Mouse (Mus musculus) myocyte (in vitro differentiated cells): ENCODE measurements around the gene Gm6588. TPM values are rescaled to one million over a fixed set of nuclear protein-coding genes. Genes with fewer than 3 reads are reported as not detected.

Experiments
- H3K27me3 ChIP-seq: one replicate; pipeline ENCODE4 v1.6.1; 2011; ENCODE audit not compliant: control insufficient read depth, insufficient read depth, insufficient read length
- H3K36me3 ChIP-seq: one replicate; pipeline ENCODE4 v1.6.1; 2011; ENCODE audit not compliant: control insufficient read depth, insufficient read depth
- H3K4me2 ChIP-seq: one replicate; pipeline ENCODE4 v1.6.1; 2011; ENCODE audit warnings: low read depth, control low read depth
- H3K4me3 ChIP-seq: one replicate; pipeline ENCODE4 v1.5.1; 2011; ENCODE audit warnings: mild to moderate bottlenecking, control low read depth, moderate library complexity
- H3K79me2 ChIP-seq: one replicate; pipeline ENCODE4 v1.6.1; 2011; ENCODE audit not compliant: control insufficient read depth, insufficient read depth
- H3ac ChIP-seq: one replicate; pipeline ENCODE4 v1.6.1; 2011; ENCODE audit not compliant: control insufficient read depth, insufficient read length
- CEBPB ChIP-seq: IDR thresholded peaks from 2 replicates; pipeline ENCODE4 v1.6.1; 2011; ENCODE audit warnings: mild to moderate bottlenecking, moderate library complexity; ENCODE audit not compliant: poor library complexity, insufficient read depth, severe bottlenecking
- E2F4 ChIP-seq: IDR thresholded peaks from one replicate; pipeline ENCODE4 v1.6.1; 2011; ENCODE audit warnings: mild to moderate bottlenecking, control low read depth, moderate library complexity; ENCODE audit not compliant: insufficient read depth
- MAX ChIP-seq: IDR thresholded peaks from one replicate; pipeline ENCODE4 v1.6.1; 2011; ENCODE audit warnings: low read depth, mild to moderate bottlenecking, control low read depth
- MYOD1 ChIP-seq, 3 experiments: IDR thresholded peaks; one replicate each; pipeline ENCODE4 v1.6.1; 2011; ENCODE audit warnings: control low read depth in 2 of 3, low read depth in 2 of 3, mild to moderate bottlenecking in 2 of 3, moderate library complexity in 1 of 3; ENCODE audit not compliant: insufficient read length in 2 of 3, control insufficient read depth in 1 of 3
- MYOG ChIP-seq, 3 experiments: IDR thresholded peaks; one replicate each; pipeline ENCODE4 v1.6.1; 2011; ENCODE audit warnings: control low read depth in 2 of 3, low read depth in 2 of 3, mild to moderate bottlenecking in 2 of 3; ENCODE audit not compliant: insufficient read length in 2 of 3, control insufficient read depth in 1 of 3, insufficient read depth in 1 of 3
- POLR2A ChIP-seq: IDR thresholded peaks from one replicate; pipeline ENCODE4 v1.6.1; 2011; ENCODE audit warnings: low read depth, mild to moderate bottlenecking, control low read depth, moderate library complexity; ENCODE audit not compliant: insufficient read length
- POLR2AphosphoS2 ChIP-seq: IDR thresholded peaks from one replicate; pipeline ENCODE4 v1.6.1; 2011; ENCODE audit warnings: low read depth, control low read depth; ENCODE audit not compliant: insufficient read length
- REST ChIP-seq: IDR thresholded peaks from one replicate; pipeline ENCODE4 v1.6.1; 2011; ENCODE audit warnings: mild to moderate bottlenecking, control low read depth, moderate library complexity; ENCODE audit not compliant: insufficient read depth, insufficient read length
- SRF ChIP-seq: IDR thresholded peaks from one replicate; pipeline ENCODE4 v1.6.1; 2011; ENCODE audit warnings: low read depth; ENCODE audit not compliant: control insufficient read depth, insufficient read length
- TCF12 ChIP-seq: IDR thresholded peaks from one replicate; pipeline ENCODE4 v1.6.1; 2011; ENCODE audit warnings: mild to moderate bottlenecking, control low read depth; ENCODE audit not compliant: poor library complexity, insufficient read depth, severe bottlenecking
- TCF3 ChIP-seq: IDR thresholded peaks from one replicate; pipeline ENCODE4 v1.6.1; 2011; ENCODE audit warnings: low read depth, control low read depth; ENCODE audit not compliant: insufficient read length
- USF1 ChIP-seq: IDR thresholded peaks from one replicate; pipeline ENCODE4 v1.6.1; 2011; ENCODE audit warnings: low read depth, mild to moderate bottlenecking, control low read depth, moderate library complexity
- polyA plus RNA-seq: library from polyadenylated mRNA; unstranded; fragments of >200 nt; fragmentation: generic; extraction: Trizol; gene quantifications from one replicate; pipeline ENCODE4 v1.2.1, GENCODE M21; 2012; ENCODE audit warnings: missing spikeins

Gm6588 gene
- polyA plus RNA-seq, 1 experiment: not detected

DNA sequence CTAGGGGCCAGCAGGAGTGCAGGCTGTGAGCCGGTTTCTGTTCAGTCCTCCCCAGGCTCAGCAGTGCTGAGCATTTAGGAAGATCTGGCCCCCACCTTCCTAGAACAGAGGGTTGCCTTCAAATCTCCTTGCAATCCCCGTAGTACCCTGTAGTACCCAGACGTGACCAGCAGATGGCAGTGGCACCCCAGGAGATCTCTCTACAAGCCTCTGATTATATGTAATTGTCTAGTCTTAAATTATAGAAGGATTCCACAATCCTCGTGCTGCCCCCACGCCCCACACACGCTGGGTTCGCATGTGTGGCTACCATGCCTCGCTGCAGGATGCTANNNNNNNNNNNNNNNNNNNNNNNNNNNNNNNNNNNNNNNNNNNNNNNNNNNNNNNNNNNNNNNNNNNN, 16.2 kb upstream of the Gm6588 start:
- Histone ChIP-seq H3K27me3 (peaks cover 59% of the 10 kb centered on the region), H3ac (no peak overlapping the region), H3K4me3 (no peak overlapping the region), H3K79me2 (no peaks in the 10 kb centered on the region), H3K4me2 (no peak overlapping the region), H3K36me3 (no peaks in the 10 kb centered on the region)
- TF ChIP-seq POLR2A (no peak), TCF3 (no peak), SRF (no peak), E2F4 (no peak), TCF12 (no peak), REST (no peak), POLR2AphosphoS2 (no peak), MYOG (IDR thresholded peaks at IDR 0.05; ENCODE audit: control insufficient read depth in 1 of 3, insufficient read depth in 1 of 3, insufficient read length in 2 of 3, low read depth in 2 of 3) (no peak), CEBPB (no peak)

DNA sequence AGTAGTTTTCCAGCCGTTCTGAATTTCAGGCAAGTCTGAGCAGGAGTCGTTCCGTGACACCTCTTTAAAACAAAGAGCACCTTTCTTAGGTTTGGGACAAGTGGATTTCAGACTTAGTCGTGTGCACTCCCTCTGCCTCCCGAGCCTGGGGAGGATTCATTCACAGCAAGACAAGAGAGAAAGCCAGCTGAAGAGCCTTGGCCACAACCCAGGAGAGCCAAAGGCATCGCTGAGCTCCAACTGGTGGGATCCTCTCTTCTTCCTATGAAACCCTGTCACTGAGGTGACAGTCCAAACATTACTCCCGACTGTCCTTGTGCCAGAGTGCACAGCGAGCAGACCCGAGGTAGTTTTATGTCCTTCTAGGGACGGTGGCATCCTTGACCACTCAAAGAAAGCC, 10.7 kb upstream of the Gm6588 start:
- no peak overlapping the region for H3K4me2 ChIP-seq
- H3K36me3 ChIP-seq: no peaks in the 10 kb centered on the region
- H3K4me3 ChIP-seq: no peak overlapping the region
- H3K27me3 ChIP-seq: peaks cover 73% of the 10 kb centered on the region
- TF ChIP-seq MAX: no peak
- no peak for TF ChIP-seq USF1
- TF ChIP-seq TCF3: no peak
- no peak for TF ChIP-seq REST
- no peak for TF ChIP-seq SRF
- TF ChIP-seq MYOD1 (IDR thresholded peaks at IDR 0.05; ENCODE audit: control insufficient read depth in 1 of 3, insufficient read length in 2 of 3, low read depth in 2 of 3): no peak
- no peak for TF ChIP-seq MYOG (IDR thresholded peaks at IDR 0.05; ENCODE audit: control insufficient read depth in 1 of 3, insufficient read depth in 1 of 3, insufficient read length in 2 of 3, low read depth in 2 of 3)
- no peak for TF ChIP-seq E2F4
- no peak for TF ChIP-seq CEBPB
- TF ChIP-seq POLR2AphosphoS2: no peak
- no peak for TF ChIP-seq POLR2A
- TF ChIP-seq TCF12: no peak
- H3K79me2 ChIP-seq: no peaks in the 10 kb centered on the region
- H3ac ChIP-seq: no peak overlapping the region

DNA sequence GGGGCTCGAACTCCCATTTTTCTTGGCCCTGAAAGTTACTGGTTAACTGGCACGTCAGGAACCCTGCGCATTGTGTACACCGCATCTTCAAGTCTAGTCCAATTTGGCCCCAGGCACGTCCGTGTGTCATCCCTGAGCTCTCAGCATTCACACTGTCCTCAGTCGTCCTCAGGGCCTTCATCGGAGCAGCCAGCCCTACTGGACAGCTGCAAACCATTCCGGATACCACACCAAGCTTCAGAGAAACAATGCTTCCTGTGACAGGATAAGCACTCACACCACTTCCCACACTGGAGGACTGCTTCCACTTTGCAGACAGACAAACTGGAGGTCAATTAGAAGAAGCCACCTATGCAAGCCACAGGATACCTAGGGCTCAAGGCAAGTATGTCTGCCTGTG, 3.9 kb downstream of the Gm6588 start:
- H3K4me3 ChIP-seq: no peak overlapping the region
- peaks cover 47% of the 10 kb centered on the region for H3K27me3 ChIP-seq
- TF ChIP-seq E2F4 (no peak), MYOG (IDR thresholded peaks at IDR 0.05; ENCODE audit: control insufficient read depth in 1 of 3, insufficient read depth in 1 of 3, insufficient read length in 2 of 3, low read depth in 2 of 3) (no peak), TCF3 (no peak), REST (no peak), USF1 (no peak), POLR2A (no peak), CEBPB (no peak), MAX (no peak), TCF12 (no peak), SRF (no peak), MYOD1 (IDR thresholded peaks at IDR 0.05; ENCODE audit: control insufficient read depth in 1 of 3, insufficient read length in 2 of 3, low read depth in 2 of 3) (no peak), POLR2AphosphoS2 (no peak)
- no peak overlapping the region for H3ac ChIP-seq
- no peaks in the 10 kb centered on the region for H3K36me3 ChIP-seq
- no peak overlapping the region for H3K4me2 ChIP-seq
- no peaks in the 10 kb centered on the region for H3K79me2 ChIP-seq

DNA sequence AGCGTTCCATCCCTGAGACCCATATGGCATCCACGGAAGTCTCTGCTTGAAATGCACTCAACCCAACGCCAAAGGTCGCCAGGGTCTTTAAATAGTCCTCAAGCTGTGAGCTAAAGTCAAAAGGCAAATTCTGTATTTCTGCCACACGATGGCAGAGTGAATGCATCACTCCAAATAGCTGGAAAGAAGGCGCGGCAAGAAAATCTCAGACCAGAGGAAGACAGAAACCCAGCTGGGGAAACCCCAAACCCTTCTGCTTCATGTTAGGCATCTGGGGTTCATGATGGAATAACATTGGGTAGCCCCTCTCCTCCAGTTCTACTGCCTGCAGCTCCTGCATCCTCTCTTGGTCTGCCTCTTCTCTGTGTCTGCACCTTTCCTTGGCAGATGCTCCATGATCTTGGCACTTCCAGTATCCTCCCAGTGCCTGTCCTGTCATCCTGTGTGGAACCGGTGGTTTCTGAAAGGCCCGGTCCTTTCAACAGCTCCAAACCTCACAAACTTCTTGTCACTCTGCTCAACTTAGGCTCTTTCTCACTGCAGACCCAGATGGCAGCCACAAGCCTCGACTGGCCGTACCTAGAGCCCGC, 5.8 kb downstream of the Gm6588 start:
- Histone ChIP-seq H3ac (no peak overlapping the region), H3K36me3 (no peaks in the 10 kb centered on the region), H3K4me2 (no peak overlapping the region), H3K4me3 (no peak overlapping the region), H3K27me3 (peaks cover 47% of the 10 kb centered on the region), H3K79me2 (no peaks in the 10 kb centered on the region)
- TF ChIP-seq MAX: no peak

DNA sequence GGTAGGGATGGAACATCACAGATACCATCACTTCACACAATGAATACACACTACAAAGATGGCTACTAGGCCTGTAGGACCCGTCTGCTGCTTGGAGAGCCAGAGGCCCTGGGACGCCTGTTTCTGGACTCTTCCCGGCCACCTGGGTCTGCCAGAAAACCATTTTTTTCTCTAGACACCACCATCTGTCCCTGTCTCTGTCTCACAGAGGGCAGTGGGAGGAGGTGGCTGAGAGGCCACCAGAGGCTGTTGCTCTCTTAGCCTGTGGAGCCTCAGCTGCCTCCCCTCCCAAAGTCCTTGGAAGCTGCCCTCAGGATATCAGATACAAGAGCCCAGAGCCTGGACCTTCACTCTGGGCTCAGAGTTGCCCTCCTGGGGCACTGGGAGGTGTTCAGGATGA, 10.7 kb downstream of the Gm6588 start:
- Histone ChIP-seq H3K36me3 (no peaks in the 10 kb centered on the region), H3K4me3 (no peak overlapping the region), H3K27me3 (peaks cover 70% of the 10 kb centered on the region), H3K79me2 (no peaks in the 10 kb centered on the region), H3K4me2 (no peak overlapping the region), H3ac (no peak overlapping the region)
- TF ChIP-seq SRF (no peak), MAX (no peak), TCF3 (no peak), POLR2A (no peak), TCF12 (no peak), CEBPB (no peak)
